Mouse (Mus musculus) heart, adult 9 months (tissue): ENCODE data around the gene Slc11a2.
"Not testable (repeated sequence)": the region's sequence is repeated elsewhere in the genome, so short reads cannot be mapped to it uniquely, and the experiment has no call there.

ENCODE experiments used
- DNase-seq, 2 experiments: peaks; one replicate each; pipeline ENCODE4 v3.0.0; 2022; ENCODE audit warnings: low spot score in 2 of 2

Slc11a2 gene

GRCm38 (mm10) chr15:100352711-100353250 is 72.1 kb downstream of the Slc11a2 start, which contains the start of the genes Methig1 and Mettl7a2:
Methig1 (plus strand) TSS chr15:100353149.
Mettl7a2 (plus strand) TSS chr15:100353200.
- no peak for DNase-seq

- DNase-seq, result no peak
Measured at GRCm38 (mm10) chr15:100351501-100352060, 73.3 kb downstream of the Slc11a2 start.

DNA sequence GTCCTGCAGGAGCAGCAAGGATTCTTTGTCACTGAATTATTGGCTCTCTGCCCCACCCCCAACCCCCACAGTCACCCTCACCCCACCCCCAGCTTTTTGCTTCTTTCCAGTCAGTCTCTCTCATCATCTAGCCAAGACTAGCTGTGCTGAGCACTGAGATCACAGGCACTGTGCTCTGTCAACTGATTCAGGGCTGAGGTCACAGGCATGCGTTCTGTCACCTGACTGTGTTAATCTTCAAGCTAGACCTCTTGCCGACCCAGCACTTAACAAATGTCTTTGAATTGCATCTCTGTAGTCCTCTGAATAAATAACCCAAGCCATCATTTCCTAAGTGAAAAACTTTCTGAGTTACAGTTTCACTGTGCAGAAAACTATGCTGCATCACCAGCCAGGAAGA is 75.4 kb downstream of the Slc11a2 start:
- DNase-seq, result no peak

DNA sequence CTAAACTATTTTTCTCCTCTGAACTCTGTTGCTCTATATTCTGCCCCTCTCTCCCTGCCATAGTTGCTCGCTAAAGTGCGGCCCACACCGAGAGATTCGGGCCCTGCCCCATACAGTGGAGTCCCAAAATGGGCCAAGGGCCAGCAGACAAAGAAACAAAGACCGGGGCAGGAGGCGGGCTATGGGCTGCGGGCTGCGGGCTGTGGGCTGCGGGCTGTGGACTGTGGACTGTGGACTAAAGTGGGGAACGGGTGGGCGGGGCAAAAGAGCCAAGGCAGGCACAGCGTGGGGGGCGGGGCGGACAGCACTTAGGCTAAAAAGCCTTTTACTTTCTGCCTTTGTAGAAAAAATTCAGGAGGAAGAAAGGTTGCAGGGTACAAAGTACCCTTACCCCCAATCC is 78.1 kb downstream of the Slc11a2 start:
- DNase-seq, result no peak

DNA sequence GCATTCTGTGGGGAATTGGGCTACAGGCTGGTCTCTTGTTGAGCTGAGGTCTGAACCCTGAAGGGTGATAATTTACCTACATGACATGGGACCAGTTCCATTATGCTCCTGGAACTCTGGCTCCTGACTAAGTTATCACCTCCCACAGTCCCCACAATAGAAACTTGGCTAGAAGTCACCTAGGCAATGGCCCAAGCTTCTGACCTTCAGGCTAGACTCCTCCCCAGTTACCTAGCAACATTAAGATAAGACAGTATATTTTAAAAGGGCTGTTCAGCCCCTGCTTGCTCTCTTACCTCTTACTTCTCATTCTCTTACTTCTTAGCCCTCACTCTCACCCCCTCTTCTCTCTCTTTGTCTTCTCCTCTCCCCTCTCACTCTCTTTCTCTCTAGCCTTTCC is 79.4 kb downstream of the Slc11a2 start:
- peak; percentile 43 to 63 for DNase-seq

DNA sequence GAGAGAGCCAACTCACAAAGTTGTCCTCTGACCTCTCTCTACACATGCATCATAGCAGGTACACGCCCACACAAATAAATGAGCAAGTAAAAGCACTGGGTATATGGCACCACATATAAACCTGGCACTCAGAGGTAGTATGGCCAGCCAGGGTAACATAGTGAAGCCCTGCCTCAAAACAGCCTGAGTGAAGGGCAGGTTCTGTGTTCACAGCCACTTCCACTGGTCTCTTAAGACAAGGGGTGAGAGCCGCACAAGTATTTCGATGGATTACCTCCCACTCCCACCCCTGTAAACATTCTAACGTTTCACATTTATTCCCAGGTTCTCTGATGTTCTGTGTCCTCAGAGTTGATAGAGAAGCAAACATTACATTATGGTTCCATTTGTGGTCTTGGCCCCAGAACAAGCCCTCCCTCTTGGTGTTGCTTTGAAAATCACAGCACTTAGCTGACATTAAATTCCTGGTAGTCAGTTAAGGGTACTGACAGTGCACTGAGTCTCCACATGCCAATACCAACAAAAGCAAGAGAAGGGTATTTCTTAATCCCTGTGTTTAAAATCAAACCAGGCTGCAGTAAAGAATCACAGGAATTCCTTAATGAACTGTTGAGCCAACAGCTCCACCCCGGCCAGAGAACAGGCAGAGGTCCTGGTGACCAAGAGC is 83.4 kb downstream of the Slc11a2 start:
- DNase-seq, result not testable (repeated sequence)
